Mouse (Mus musculus) midbrain, embryonic 11.5 days (tissue): Measurements from ENCODE around the gene Nme2. TPM values are rescaled to one million over a fixed set of nuclear protein-coding genes. Genes with fewer than 3 reads are reported as not detected.
A peak's percentile ranks its signal among the peaks of the same experiment; 100 is the strongest.

Experiments
- ATAC-seq: fragments of 200-750 bp; cut with Nextera tagmentation; 2 replicates; pipeline ENCODE4 v1.8.0; 2017; ENCODE audit warnings: moderate TSS enrichment, moderate library complexity; ENCODE audit not compliant: low FRiP score
- DNase-seq: peaks from one replicate; pipeline ENCODE4 v3.0.0; 2015; ENCODE audit warnings: low spot score; ENCODE audit errors: missing footprints
- H3K27ac ChIP-seq: fragments of 300-500 bp; sonication (generic); 2 replicates; pipeline ENCODE4 v1.5.1; 2014; ENCODE audit warnings: low read depth, low read length
- H3K27me3 ChIP-seq: fragments of 300-500 bp; sonication (generic); 2 replicates; pipeline ENCODE4 v1.6.1; 2014; ENCODE audit warnings: mild to moderate bottlenecking, low read length, moderate library complexity, mixed read lengths; ENCODE audit not compliant: control insufficient read depth, insufficient read depth
- H3K36me3 ChIP-seq: fragments of 300-500 bp; sonication (generic); 2 replicates; pipeline ENCODE4 v1.6.1; 2014; ENCODE audit warnings: mild to moderate bottlenecking, low read length, moderate library complexity, mixed read lengths; ENCODE audit not compliant: control insufficient read depth, insufficient read depth
- H3K4me1 ChIP-seq: fragments of 300-500 bp; sonication (generic); 2 replicates; pipeline ENCODE4 v1.6.1; 2014; ENCODE audit warnings: low read length; ENCODE audit not compliant: control insufficient read depth, insufficient read depth
- H3K4me2 ChIP-seq: fragments of 300-500 bp; sonication (generic); 2 replicates; pipeline ENCODE4 v1.6.1; 2014; ENCODE audit warnings: mild to moderate bottlenecking, moderate library complexity
- H3K4me3 ChIP-seq: fragments of 300-500 bp; sonication (generic); 2 replicates; pipeline ENCODE4 v1.5.1; 2014; ENCODE audit warnings: low read depth, low read length
- H3K9ac ChIP-seq: fragments of 300-500 bp; sonication (generic); 2 replicates; pipeline ENCODE4 v1.6.1; 2014; ENCODE audit warnings: low read length
- H3K9me3 ChIP-seq: fragments of 300-500 bp; sonication (generic); 2 replicates; pipeline ENCODE4 v1.6.1; 2016; ENCODE audit warnings: low read length; ENCODE audit not compliant: control insufficient read depth
- WGBS: fragments of 180-500 bp; shearing (Covaris S2); extraction: QIAGEN DNeasy Blood & Tissue Kit; methylation state at CpG from one replicate; pipeline ENCODE4 v1.1.7; 2014; 5-methylcytosine and 5-hydroxymethylcytosine counted together
- polyA plus RNA-seq: library from polyadenylated mRNA; unstranded; fragments of >200 nt; fragmentation: Nextera tagmentation; extraction: Ambion mirVana; gene quantifications from 2 replicates; pipeline ENCODE4 v1.2.1, GENCODE M21; 2014

The Nme2 gene
- polyA plus RNA-seq, 1 experiment from 2014 or later = 144 TPM

GRCm38 (mm10) chr11:93911603-93912002, 44.5 kb downstream of the Nme2 start:
- Histone ChIP-seq H3K4me1 (no peaks in the 10 kb centered on the region), H3K9ac (no peak overlapping the region), H3K4me2 (no peak overlapping the region), H3K36me3 (peaks cover 14% of the 10 kb centered on the region), H3K9me3 (no peaks in the 10 kb centered on the region), H3K27me3 (no peaks in the 10 kb centered on the region), H3K4me3 (no peak overlapping the region), H3K27ac (no peak overlapping the region)
- DNase-seq (peak; percentile 44), ATAC-seq (no peak)
- WGBS = 92% methylated on average over 3 of the region's 3 CpGs

GRCm38 (mm10) chr11:93908829-93909228, 47.2 kb downstream of the Nme2 start:
- no peak overlapping the region for H3K4me3 ChIP-seq
- DNase-seq (no peak), ATAC-seq (no peak)
- H3K9ac ChIP-seq = no peak overlapping the region
- no peaks in the 10 kb centered on the region for H3K27me3 ChIP-seq
- WGBS = 92% methylated on average over 9 of the region's 9 CpGs
- H3K9me3 ChIP-seq = no peaks in the 10 kb centered on the region
- H3K4me2 ChIP-seq = no peak overlapping the region
- H3K4me1 ChIP-seq = no peaks in the 10 kb centered on the region
- peaks cover 12% of the 10 kb centered on the region for H3K36me3 ChIP-seq
- H3K27ac ChIP-seq = no peak overlapping the region

- Histone ChIP-seq H3K27ac (no peak overlapping the region), H3K9me3 (no peaks in the 10 kb centered on the region), H3K4me2 (no peak overlapping the region), H3K9ac (no peak overlapping the region), H3K4me1 (no peaks in the 10 kb centered on the region), H3K36me3 (peaks cover 12% of the 10 kb centered on the region), H3K27me3 (no peaks in the 10 kb centered on the region), H3K4me3 (no peak overlapping the region)
- 93% methylated on average over 3 of the region's 3 CpGs for WGBS
- ATAC-seq = no peak
- no peak for DNase-seq
Measured at GRCm38 (mm10) chr11:93907839-93908238, 48.2 kb downstream of the Nme2 start.

GRCm38 (mm10) chr11:93906834-93907233, 49.2 kb downstream of the Nme2 start:
- no peaks in the 10 kb centered on the region for H3K9me3 ChIP-seq
- H3K36me3 ChIP-seq = peaks cover 12% of the 10 kb centered on the region
- WGBS = 84% methylated on average over 4 of the region's 4 CpGs

More at GRCm38 (mm10) chr11:93906834-93907233, 49.2 kb downstream of the Nme2 start:
- Histone ChIP-seq H3K27ac (no peak overlapping the region), H3K4me2 (no peak overlapping the region), H3K4me1 (no peaks in the 10 kb centered on the region), H3K27me3 (no peaks in the 10 kb centered on the region), H3K4me3 (no peak overlapping the region), H3K9ac (no peak overlapping the region)
- DNase-seq = peak; percentile 57
- ATAC-seq = no peak

Other genes with a start within 250 kb of the Nme2 start
- gene Utp18, start 70.5 kb downstream of the Nme2 start, polyA plus RNA-seq = 45.1 and 52.0 TPM in 2 replicates
- gene Mbtd1, start 70.4 kb downstream of the Nme2 start, polyA plus RNA-seq = 30.5 and 30.6 TPM in 2 replicates
- gene Gm20390, start 12.0 kb upstream of the Nme2 start, polyA plus RNA-seq = 345 and 375 TPM in 2 replicates
- 200 and 215 TPM in 2 replicates for gene Nme1, start 12.3 kb upstream of the Nme2 start, polyA plus RNA-seq
- gene Spag9, start 39.8 kb upstream of the Nme2 start, polyA plus RNA-seq = 107 and 118 TPM in 2 replicates